Mouse (Mus musculus): ENCODE data around the gene Nfatc2.

Nfatc2 gene

DNA sequence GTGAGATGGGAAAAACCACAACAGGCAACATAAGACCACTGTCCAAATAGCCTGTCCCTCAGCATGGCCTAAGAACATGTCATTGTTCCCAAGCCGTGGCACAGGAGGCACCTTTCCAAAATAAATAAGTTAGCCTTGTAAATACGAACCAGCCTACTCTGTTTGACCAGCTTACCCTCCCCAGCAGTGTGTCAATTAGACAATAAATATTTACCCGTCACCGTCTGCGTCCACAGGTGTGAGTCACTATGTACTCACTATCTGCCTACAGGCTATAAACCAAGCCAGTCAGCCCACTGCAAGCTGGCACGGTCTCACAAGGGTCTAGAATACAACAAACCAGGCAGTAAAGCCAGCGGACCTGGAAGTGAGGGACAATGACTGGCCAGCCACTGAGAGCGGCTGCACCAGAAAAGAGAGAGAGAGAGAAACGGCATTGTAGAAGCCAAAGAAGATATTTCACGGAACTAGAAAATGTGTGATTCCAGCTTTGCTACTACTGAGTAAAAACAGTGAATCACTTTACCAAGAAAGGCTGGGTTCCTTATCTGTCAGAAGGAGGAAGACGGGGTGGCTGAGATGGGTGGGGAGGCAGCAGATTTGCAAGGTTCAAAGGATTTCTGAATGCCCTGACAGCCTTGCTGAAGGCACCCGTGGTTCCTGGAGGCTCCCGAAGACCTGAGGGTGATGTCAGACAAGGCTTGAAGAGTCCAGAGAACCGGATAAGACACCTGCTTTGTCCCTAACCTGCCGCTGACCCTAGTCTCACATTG, 69.2 kb downstream of the Nfatc2 start:
- in situ Hi-C loops (cut with MboI): no loop called here

DNA sequence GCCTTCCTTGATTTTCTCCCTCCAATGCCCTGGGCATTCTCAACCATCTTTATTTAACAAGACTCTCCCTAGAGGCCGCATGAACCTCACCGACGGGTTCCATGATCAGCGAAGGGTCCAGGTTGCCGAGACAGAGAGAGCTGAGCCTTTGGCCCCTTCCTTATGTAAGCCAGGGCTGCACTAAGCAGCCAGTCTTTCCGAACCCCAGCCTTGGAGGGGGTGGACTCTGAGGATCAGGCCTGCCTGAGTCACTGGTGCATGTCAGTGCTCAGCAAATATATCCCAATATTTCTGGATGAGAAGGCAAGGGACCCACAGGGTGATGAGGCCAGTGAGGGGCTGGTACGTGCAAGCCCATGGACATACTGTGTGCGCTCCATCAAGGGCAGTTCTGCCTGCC, 72.9 kb downstream of the Nfatc2 start:
- in situ Hi-C loops (cut with MboI): no loop called here

DNA sequence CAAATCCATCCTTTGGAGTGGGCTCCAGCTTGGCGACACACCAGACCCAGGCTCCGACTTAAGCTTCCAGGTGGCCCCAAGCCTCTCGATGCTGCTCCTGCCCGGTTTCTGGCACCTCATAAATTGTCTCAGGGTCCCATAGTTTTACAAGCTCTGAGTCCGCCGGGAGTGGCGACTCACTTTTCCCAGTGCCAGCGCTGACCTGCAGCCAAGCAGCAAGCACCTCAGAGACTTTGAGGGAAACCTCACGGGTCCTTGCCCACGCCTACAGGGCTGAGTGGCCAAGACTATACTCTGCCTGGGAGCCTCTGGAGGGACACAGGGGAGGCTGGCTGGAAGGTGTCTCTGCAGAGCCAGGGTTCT, 74.0 kb downstream of the Nfatc2 start:
- in situ Hi-C loops (cut with MboI): no loop called here

GRCm38 (mm10) chr2:168526547-168527429, 74.7 kb downstream of the Nfatc2 start:
- in situ Hi-C loops (cut with MboI): no loop called here

GRCm38 (mm10) chr2:168525391-168526154, 75.9 kb downstream of the Nfatc2 start:
- in situ Hi-C loops (cut with MboI): no loop called here

DNA sequence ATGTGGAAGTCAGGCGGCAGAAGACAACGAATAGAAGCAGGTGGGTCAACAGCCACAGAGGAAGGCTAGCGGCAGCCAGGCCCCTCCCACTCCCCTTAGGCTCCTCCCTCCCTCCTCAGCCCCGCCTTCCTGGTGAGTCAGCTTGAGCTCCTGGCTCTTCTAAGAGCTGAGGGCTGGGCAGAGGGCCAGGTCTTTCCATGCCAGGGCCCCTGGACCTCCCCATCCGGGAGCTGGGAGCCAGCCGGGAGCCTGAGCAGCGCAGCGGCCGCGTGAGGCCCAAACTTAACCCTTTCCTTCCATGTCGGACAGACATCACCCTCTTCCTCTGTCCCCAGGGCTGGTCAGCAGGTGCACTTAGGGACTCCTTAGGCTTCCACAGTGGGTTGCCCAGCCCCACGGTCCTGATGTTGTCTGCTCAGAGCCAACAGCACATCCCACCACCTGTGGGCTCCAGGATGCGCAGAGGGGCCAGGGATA, 76.5 kb downstream of the Nfatc2 start:
- in situ Hi-C loops (cut with MboI): no loop called here

GRCm38 (mm10) chr2:168522247-168522646, 79.2 kb downstream of the Nfatc2 start:
- in situ Hi-C loops (cut with MboI): no loop called here

- in situ Hi-C loops (cut with MboI): no loop called here
These were observed 80.7 kb downstream of the Nfatc2 start for GRCm38 (mm10) chr2:168520771-168521170.

DNA sequence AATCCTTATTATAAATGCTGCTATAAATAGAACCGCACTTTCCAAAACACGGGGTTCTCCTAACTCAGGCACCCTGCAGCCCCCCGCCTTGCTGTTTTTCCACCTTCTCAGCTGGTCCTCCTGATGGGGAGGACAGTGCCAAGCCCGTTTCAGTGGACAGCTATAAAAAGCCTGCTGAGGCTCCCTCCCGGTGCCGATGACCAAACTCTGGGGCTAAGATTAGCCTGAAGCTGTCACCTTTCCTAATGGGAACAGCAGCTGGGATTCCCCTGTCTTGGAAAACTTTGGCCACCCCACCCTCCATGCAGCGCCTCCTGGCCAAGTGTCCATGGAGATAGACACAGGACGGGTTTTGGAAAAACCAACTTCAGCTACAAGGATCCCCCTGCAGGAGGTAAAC, 81.9 kb downstream of the Nfatc2 start:
- in situ Hi-C loops (cut with MboI): no loop called here

GRCm38 (mm10) chr2:168518256-168518659, 83.2 kb downstream of the Nfatc2 start:
- in situ Hi-C loops (cut with MboI): no loop called here

DNA sequence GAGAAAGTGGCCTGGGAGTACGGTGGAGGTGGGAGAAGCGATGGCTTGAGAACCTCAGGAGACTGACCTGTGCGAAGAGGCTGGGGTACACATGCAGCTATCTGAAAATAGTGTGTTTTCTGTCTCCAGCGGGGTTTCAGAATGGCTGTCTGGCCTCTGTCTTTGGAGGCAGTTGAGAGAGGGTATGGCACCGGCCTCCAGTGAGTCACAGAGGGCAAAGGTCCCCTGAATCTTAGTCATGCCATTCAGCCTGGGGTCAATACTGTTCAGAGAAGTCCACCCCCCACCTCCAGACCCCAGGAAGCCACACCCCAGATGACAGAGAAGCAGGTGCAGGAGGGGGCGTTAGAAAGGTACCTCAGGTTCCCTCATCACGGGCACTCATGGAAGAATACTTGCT, 83.7 kb downstream of the Nfatc2 start:
- in situ Hi-C loops (cut with MboI): no loop called here

DNA sequence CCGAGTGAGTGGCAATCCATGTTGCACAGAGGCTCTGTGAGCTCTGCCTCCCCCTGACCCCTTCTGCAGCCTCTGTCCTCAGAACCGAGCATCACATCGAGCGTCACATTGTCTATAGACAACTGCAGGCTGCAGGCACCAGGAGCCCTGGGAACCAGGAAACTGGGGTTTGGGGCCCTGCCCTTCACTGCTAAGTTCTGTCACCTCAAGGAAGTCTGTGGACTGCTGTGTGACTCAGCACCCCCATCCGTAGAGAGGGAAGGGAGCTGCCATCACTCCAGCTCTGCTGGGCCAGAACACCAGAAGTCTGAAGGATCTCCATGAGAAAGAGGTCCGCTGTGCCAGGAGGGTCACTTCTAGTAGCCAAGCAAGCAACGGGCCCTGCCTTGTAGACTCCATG, 84.7 kb downstream of the Nfatc2 start:
- in situ Hi-C loops (cut with MboI): no loop called here

DNA sequence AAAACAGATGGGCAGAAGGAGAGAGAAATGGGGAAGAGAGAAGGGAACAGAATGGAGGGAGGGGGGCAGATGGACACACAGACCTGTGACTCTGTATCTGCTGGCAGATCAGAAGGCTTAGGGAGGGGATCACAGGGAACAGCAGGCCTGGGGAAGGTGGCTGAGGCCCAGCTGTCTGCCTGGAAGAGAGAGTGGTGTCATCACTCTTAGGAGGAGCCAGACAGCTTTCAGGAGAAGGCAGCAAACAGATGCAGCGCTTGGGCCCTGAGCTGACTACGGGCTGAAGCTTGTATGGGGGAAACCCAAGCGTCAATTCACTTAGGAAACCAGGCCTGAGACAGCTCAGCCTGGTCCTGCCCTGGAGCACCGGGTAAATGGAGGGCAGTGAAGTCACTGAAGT, 86.0 kb downstream of the Nfatc2 start:
- in situ Hi-C loops (cut with MboI): no loop called here

DNA sequence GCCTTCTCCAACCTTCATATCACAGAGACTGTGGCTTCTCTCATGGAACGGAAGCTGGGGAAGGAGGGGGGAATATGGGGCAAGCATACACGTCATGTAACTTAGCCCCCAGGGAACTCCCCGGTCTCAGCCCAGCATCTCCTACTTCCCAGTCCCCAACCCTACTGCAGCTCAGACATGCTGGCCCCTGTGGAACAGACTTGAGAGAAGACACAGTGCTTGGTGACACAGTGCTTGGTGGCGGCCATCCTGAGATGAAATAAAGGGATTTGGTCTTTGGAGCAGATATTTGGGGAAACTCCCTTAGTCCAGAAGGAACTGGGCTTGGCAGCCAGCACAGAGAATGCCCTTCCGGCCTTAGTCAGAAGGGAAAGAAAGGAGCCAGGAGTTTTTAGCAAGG, 87.3 kb downstream of the Nfatc2 start:
- in situ Hi-C loops (cut with MboI): no loop called here

DNA sequence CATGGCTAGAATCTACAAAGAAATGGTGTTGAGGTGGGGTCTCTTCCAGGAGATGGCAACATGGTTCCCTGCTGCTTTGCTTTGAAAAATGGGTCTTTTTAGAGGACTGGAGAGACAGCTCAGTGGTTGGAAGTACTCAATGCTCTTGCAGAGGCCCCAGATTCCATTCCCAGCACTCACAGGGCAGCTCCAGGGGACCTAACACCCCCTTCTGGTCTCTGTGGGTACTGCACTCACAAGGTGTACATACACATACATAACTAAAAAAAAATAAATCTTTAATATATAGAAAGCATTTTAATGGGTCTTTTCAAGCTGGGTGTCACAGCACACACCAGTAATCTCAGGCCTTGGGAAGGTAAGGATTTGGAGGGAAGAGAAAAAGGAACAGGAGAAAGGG, 89.9 kb downstream of the Nfatc2 start:
- in situ Hi-C loops (cut with MboI): no loop called here

- in situ Hi-C loops (cut with MboI): no loop called here
These were observed 92.8 kb downstream of the Nfatc2 start for GRCm38 (mm10) chr2:168508469-168509198.

DNA sequence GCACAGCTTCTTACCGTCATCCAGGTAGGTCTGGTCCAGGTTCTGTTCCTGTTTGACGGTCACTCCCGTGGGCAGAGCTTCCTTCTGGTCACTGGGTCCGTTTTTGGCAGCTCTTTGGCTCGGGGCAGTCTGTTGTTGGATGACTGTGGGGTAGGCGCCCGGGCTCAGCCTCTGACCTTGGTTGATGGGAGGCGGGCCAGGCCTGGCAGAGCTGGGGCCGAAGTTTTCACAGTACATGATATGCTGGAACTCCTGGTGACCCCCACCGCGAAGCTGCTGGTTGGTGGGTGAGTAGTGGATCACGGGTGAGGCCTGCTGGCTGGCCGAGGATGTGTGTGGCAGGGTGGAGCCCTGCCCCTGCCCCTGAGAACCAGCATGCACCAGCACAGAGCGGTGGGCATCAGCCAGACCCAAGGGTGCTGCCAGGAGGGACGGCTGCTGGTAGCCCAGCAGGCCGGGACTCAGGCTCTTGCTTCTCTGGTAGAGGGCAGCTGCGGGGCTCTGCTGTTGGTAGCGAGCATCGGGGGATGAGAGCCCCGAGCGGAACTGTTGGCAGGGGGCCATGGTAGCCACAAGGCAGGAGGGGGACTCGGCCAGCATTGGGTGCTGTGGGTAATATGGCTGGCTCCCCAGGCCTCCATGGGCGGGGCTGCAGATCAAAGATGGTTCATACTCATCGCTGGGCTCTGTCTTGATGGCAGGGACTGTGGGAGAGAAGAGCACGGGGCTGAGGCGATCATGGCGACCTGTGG, 96.8 kb downstream of the Nfatc2 start:
- in situ Hi-C loops (cut with MboI): no loop called here

DNA sequence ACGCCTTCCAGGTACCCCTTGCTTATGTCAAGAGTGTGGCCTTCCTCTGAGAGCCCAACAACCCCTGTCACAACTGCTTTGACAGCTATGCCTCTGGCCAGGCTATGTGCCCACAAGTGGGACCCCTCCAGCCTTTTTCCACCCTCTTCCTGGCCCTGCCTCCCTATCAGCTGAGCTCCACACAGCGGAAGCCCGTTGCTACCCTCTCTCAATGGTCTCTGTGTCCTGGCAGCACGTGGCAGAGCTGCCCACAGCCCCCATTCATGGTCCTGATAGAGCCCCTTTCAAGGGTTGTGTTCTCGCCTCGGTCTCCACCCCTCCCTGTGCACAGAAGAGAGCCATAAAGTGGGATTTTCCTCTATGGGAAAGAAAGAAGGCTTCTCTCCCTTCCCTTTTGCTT, 97.7 kb downstream of the Nfatc2 start:
- in situ Hi-C loops (cut with MboI): no loop called here

- in situ Hi-C loops (cut with MboI): no loop called here
These were observed 100.7 kb downstream of the Nfatc2 start for GRCm38 (mm10) chr2:168500750-168501149.

DNA sequence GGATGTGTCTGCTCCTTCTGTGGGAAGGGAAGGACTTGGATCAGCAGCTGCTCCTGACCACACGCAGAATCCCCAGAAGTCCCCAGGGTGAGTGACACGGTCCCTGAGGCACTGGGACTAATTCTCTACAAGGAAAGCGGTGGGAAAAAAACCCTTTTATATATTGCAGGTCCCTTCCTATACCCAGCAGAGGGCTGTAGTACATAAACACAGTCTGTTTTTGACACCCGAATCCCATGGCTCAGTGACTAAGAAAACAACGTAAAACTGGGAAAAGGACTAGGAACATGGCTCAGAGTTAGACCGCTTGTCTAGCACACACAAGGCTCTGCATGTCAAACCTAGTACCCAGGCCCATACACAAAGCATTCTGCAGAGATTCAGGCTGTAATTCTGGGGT, 101.2 kb downstream of the Nfatc2 start:
- in situ Hi-C loops (cut with MboI): no loop called here

DNA sequence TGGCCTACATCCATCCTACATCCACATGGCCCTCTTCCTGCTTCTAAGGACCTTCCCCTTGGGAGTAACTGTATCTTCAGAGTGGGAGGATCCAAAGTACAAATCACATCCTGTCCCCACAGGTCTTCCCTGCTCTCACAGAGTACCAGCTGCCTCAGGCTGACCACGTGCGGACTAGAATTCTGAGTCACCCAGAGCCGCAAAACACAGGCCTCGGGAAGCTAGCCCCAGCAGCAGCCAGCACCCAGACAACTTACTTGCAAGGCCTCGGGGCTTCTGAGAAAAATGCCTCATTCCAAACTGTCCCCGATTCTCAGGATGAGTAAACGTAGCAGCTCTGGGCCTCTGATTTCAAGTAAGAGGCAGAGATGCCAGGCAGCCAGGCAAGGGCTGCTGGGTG, 109.7 kb downstream of the Nfatc2 start:
- in situ Hi-C loops (cut with MboI): no loop called here

All from mature B cell (primary cell).